Mouse (Mus musculus): ENCODE data around the gene Musk. TPM values are rescaled to one million over a fixed set of nuclear protein-coding genes. Genes with fewer than 3 reads are reported as not detected.
A peak's percentile ranks its signal among the peaks of the same experiment; 100 is the strongest.

Gene Musk
- polyA plus RNA-seq, 1 experiment from 2014 or later, result 0.31 TPM

- Histone ChIP-seq H3K27ac (no peak overlapping the region), H3K27me3 (replicated peaks) (no peaks in the 10 kb centered on the region), H3K9ac (no peak overlapping the region), H3K9me3 (no peaks in the 10 kb centered on the region), H3K4me3 (replicated peaks) (no peak overlapping the region), H3K4me2 (replicated peaks) (no peak overlapping the region), H3K36me3 (no peaks in the 10 kb centered on the region), H3K4me1 (replicated peaks) (no peaks in the 10 kb centered on the region)
- 61% methylated on average over 3 of the region's 3 CpGs for WGBS
- ATAC-seq, result no peak
These were observed 41.0 kb downstream of the Musk start for GRCm38 (mm10) chr4:58326746-58327145.

GRCm38 (mm10) chr4:58328231-58328630 lies 42.5 kb downstream of the Musk start:
- no peaks in the 10 kb centered on the region for H3K4me1 ChIP-seq (replicated peaks)
- no peak overlapping the region for H3K9ac ChIP-seq
- no peaks in the 10 kb centered on the region for H3K9me3 ChIP-seq
- 81% methylated on average over 4 of the region's 4 CpGs for WGBS
- no peak for ATAC-seq
- no peak overlapping the region for H3K27ac ChIP-seq
- H3K36me3 ChIP-seq, result no peaks in the 10 kb centered on the region
- H3K4me2 ChIP-seq (replicated peaks), result no peak overlapping the region
- no peak overlapping the region for H3K4me3 ChIP-seq (replicated peaks)
- no peaks in the 10 kb centered on the region for H3K27me3 ChIP-seq (replicated peaks)

GRCm38 (mm10) chr4:58330016-58330415 lies 44.3 kb downstream of the Musk start:
- H3K27ac ChIP-seq, result no peak overlapping the region
- no peaks in the 10 kb centered on the region for H3K27me3 ChIP-seq (replicated peaks)
- H3K36me3 ChIP-seq, result no peaks in the 10 kb centered on the region
- H3K4me3 ChIP-seq (replicated peaks), result no peak overlapping the region
- no peaks in the 10 kb centered on the region for H3K4me1 ChIP-seq (replicated peaks)
- H3K9ac ChIP-seq, result no peak overlapping the region
- H3K9me3 ChIP-seq, result no peaks in the 10 kb centered on the region
- WGBS, result 85% methylated on average over 4 of the region's 4 CpGs
- H3K4me2 ChIP-seq (replicated peaks), result no peak overlapping the region
- ATAC-seq, result no peak

- H3K36me3 ChIP-seq, result no peaks in the 10 kb centered on the region
- no peaks in the 10 kb centered on the region for H3K9me3 ChIP-seq
- no peak overlapping the region for H3K4me2 ChIP-seq (replicated peaks)
- H3K4me1 ChIP-seq (replicated peaks), result no peaks in the 10 kb centered on the region
- H3K4me3 ChIP-seq (replicated peaks), result no peak overlapping the region
- ATAC-seq, result peak; percentile 66; the same call in 1 of the 2 replicates
- H3K27me3 ChIP-seq (replicated peaks), result no peaks in the 10 kb centered on the region
- no peak overlapping the region for H3K27ac ChIP-seq
- 85% methylated on average over 10 of the region's 10 CpGs for WGBS
- H3K9ac ChIP-seq, result no peak overlapping the region
These were observed 45.3 kb downstream of the Musk start for GRCm38 (mm10) chr4:58330864-58331638.

- WGBS, result 53% methylated on average over 3 of the region's 3 CpGs
- no peak overlapping the region for H3K27ac ChIP-seq
- H3K9me3 ChIP-seq, result no peaks in the 10 kb centered on the region
- H3K36me3 ChIP-seq, result no peaks in the 10 kb centered on the region
- H3K4me1 ChIP-seq (replicated peaks), result no peaks in the 10 kb centered on the region
- no peak overlapping the region for H3K4me2 ChIP-seq (replicated peaks)
- no peak overlapping the region for H3K9ac ChIP-seq
- ATAC-seq, result no peak
- no peaks in the 10 kb centered on the region for H3K27me3 ChIP-seq (replicated peaks)
- no peak overlapping the region for H3K4me3 ChIP-seq (replicated peaks)
These were observed 46.6 kb downstream of the Musk start for GRCm38 (mm10) chr4:58332394-58332793.

GRCm38 (mm10) chr4:58336227-58336626 lies 50.5 kb downstream of the Musk start:
- Histone ChIP-seq H3K27me3 (replicated peaks) (no peaks in the 10 kb centered on the region), H3K4me2 (replicated peaks) (no peak overlapping the region), H3K27ac (no peak overlapping the region), H3K36me3 (no peaks in the 10 kb centered on the region), H3K4me3 (replicated peaks) (no peak overlapping the region), H3K9ac (no peak overlapping the region), H3K4me1 (replicated peaks) (no peaks in the 10 kb centered on the region), H3K9me3 (no peaks in the 10 kb centered on the region)
- WGBS, result 79% methylated on average over 2 of the region's 2 CpGs
- ATAC-seq, result no peak

- Histone ChIP-seq H3K4me3 (replicated peaks) (no peak overlapping the region), H3K36me3 (no peaks in the 10 kb centered on the region), H3K27me3 (replicated peaks) (no peaks in the 10 kb centered on the region), H3K4me1 (replicated peaks) (no peaks in the 10 kb centered on the region), H3K9ac (no peak overlapping the region), H3K27ac (no peak overlapping the region), H3K9me3 (no peaks in the 10 kb centered on the region), H3K4me2 (replicated peaks) (no peak overlapping the region)
- ATAC-seq, result no peak
- 49% methylated on average over 3 of the region's 3 CpGs for WGBS
These were observed 53.5 kb downstream of the Musk start for GRCm38 (mm10) chr4:58339226-58339625.

GRCm38 (mm10) chr4:58350206-58350605 lies 64.4 kb downstream of the Musk start:
- Histone ChIP-seq H3K4me2 (replicated peaks) (no peak overlapping the region), H3K4me1 (replicated peaks) (no peaks in the 10 kb centered on the region), H3K27me3 (replicated peaks) (no peaks in the 10 kb centered on the region), H3K36me3 (no peaks in the 10 kb centered on the region), H3K4me3 (replicated peaks) (no peak overlapping the region), H3K27ac (no peak overlapping the region), H3K9ac (no peak overlapping the region), H3K9me3 (no peaks in the 10 kb centered on the region)
- 84% methylated on average over 7 of the region's 7 CpGs for WGBS
- ATAC-seq, result no peak

- H3K9ac ChIP-seq, result no peak overlapping the region
- no peak for ATAC-seq
- no peaks in the 10 kb centered on the region for H3K27me3 ChIP-seq (replicated peaks)
- no peaks in the 10 kb centered on the region for H3K4me1 ChIP-seq (replicated peaks)
- H3K27ac ChIP-seq, result no peak overlapping the region
- H3K4me2 ChIP-seq (replicated peaks), result no peak overlapping the region
- 68% methylated on average over 10 of the region's 10 CpGs for WGBS
- H3K4me3 ChIP-seq (replicated peaks), result no peak overlapping the region
- no peaks in the 10 kb centered on the region for H3K9me3 ChIP-seq
- H3K36me3 ChIP-seq, result no peaks in the 10 kb centered on the region
These were observed 65.4 kb downstream of the Musk start for GRCm38 (mm10) chr4:58351165-58351564.

GRCm38 (mm10) chr4:58351590-58351989 lies 65.8 kb downstream of the Musk start:
- Histone ChIP-seq H3K27me3 (replicated peaks) (no peaks in the 10 kb centered on the region), H3K36me3 (no peaks in the 10 kb centered on the region), H3K4me1 (replicated peaks) (no peaks in the 10 kb centered on the region), H3K4me2 (replicated peaks) (no peak overlapping the region), H3K4me3 (replicated peaks) (no peak overlapping the region), H3K9ac (no peak overlapping the region), H3K9me3 (no peaks in the 10 kb centered on the region), H3K27ac (no peak overlapping the region)
- WGBS, result 75% methylated on average over 5 of the region's 5 CpGs
- no peak for ATAC-seq

GRCm38 (mm10) chr4:58358996-58359395 lies 73.2 kb downstream of the Musk start:
- no peak overlapping the region for H3K4me2 ChIP-seq (replicated peaks)
- no peak for ATAC-seq
- no peaks in the 10 kb centered on the region for H3K9me3 ChIP-seq
- no peak overlapping the region for H3K27ac ChIP-seq
- no peaks in the 10 kb centered on the region for H3K27me3 ChIP-seq (replicated peaks)
- no peak overlapping the region for H3K9ac ChIP-seq
- H3K4me1 ChIP-seq (replicated peaks), result no peaks in the 10 kb centered on the region
- WGBS, result 74% methylated on average over 4 of the region's 4 CpGs
- H3K36me3 ChIP-seq, result no peaks in the 10 kb centered on the region
- H3K4me3 ChIP-seq (replicated peaks), result no peak overlapping the region

GRCm38 (mm10) chr4:58365321-58365720 lies 79.6 kb downstream of the Musk start:
- no peak overlapping the region for H3K9ac ChIP-seq
- no peaks in the 10 kb centered on the region for H3K9me3 ChIP-seq
- no peak overlapping the region for H3K27ac ChIP-seq
- ATAC-seq, result no peak
- no peaks in the 10 kb centered on the region for H3K36me3 ChIP-seq
- H3K4me1 ChIP-seq (replicated peaks), result no peaks in the 10 kb centered on the region
- H3K4me3 ChIP-seq (replicated peaks), result no peak overlapping the region
- H3K27me3 ChIP-seq (replicated peaks), result no peaks in the 10 kb centered on the region
- H3K4me2 ChIP-seq (replicated peaks), result no peak overlapping the region
- WGBS, result 79% methylated on average over 6 of the region's 6 CpGs

- WGBS, result 71% methylated on average over 1 of the region's 1 CpGs
- Histone ChIP-seq H3K9ac (no peak overlapping the region), H3K4me1 (replicated peaks) (no peaks in the 10 kb centered on the region), H3K27ac (no peak overlapping the region), H3K4me3 (replicated peaks) (no peak overlapping the region), H3K27me3 (replicated peaks) (no peaks in the 10 kb centered on the region), H3K36me3 (no peaks in the 10 kb centered on the region), H3K9me3 (no peaks in the 10 kb centered on the region), H3K4me2 (replicated peaks) (no peak overlapping the region)
- no peak for ATAC-seq
These were observed 85.3 kb downstream of the Musk start for GRCm38 (mm10) chr4:58371106-58371505.

All from intestine, embryonic 15.5 days (tissue).